Mouse (Mus musculus) right cerebral cortex, postnatal 14 days (tissue): ENCODE measurements around the gene Vash1.
A peak's percentile ranks its signal among the peaks of the same experiment; 100 is the strongest.

Source experiments
- DNase-seq: peaks from one replicate; pipeline ENCODE4 v3.0.0; 2022

Gene Vash1

DNA sequence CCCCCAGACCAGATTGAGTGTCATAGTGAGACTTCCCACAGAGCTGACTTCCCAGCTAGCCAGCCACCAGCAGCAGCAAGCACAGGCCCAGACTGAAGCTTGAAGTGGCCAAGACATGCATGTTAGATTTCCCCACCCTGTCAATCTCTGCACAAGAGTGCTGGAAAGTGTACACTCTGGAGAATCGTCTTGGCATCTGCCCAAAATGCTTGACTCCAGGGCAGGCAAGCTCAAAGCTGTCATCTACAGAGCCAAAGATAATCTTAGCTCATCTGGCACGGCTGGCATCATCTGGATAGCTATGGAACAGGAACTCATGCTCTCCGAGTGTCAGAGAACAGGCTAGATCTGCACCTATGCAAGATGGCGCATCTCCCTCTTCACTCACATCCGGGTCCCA lies 43.0 kb downstream of the Vash1 start:
- DNase-seq: no peak

DNA sequence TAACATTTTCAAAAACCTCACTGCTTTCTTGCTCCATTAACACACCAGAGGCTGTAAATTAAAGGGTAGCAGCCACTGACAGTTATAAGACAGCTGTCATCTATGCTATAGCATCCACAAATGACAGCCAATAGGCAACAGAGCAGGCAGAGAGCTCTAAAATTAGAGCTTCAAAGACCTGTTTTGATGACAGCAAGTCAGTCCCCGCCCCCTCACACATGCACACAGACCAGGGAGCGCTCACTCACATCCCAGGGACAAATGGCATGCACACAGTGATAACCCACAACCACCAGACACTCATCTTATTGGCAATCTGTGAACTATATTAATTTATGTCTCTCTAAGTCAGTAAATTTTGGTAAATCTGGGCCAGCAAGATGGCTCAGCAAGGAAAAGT lies 45.8 kb downstream of the Vash1 start:
- DNase-seq: no peak

DNA sequence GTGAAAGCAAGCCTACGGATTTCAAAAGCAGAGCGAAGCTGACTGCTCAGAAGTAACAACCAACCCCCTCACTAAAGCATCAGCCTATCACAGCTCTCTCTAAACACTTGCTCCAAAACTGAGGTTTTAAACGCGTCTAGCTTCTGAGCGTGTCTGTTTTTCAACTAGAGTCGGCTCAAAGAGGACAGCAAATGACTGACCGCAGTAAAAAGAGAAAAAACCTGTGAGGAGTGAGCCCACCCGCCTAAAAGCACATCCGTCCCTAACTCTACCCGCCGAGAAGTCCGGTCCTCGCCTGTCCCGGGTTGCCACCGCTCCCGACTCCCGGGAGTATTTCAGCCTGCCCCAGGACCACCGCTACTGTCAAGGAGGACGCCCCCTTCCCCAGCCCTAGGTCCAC lies 47.2 kb downstream of the Vash1 start:
- no peak for DNase-seq

DNA sequence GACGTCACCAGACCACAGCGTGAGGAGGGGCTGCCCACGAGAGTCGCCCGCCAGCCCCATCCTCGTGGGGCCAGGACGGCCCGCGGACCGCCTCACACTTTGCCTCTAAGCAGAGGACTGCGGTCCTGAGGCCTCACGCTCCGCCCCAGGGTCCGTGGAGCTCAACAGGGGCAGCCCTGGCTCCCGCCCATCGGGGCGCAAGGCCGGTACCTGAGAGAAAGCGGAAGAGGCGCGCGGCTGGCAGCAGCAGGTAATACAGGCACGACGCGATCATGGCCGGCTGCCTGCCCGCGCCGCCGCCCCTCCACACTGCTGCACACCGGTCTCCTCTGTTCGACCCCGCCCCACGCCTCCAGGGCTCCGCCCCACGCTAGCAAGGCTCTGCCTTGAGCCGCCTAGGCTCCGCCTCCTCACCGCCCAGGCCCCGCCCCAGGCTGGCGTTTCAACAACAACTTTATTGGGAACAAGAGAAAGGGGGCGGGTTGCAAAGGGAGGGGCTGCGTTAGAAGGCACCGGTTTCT lies 47.7 kb downstream of the Vash1 start, which contains the start of gene Angel1:
Angel1 (minus strand) TSS at position 341 of the 521 bp plus-strand sequence.
- DNase-seq: peak; percentile 95

DNA sequence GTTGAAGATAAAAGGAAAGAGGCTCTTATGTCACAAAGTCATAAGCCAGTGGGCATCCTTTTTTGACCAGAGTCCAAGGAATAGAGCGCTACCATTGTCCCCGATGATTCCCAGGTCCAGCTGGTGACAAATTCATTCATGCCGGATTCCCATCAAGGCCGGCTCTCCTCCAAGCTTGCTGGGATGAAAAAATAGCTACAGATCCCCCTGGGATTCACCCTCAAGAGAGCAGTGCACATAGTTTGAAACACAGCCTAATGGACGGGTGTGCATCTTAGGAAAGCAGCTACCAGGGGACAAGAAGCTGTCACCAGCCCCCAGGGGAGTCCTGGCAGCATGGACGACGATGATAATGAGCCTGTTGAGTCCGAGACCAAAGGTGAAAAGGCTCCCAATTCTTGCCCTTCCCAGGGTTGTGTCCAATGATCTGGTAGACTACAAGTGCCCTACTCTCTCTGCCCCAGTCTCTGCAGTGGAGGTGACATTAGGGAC lies 55.9 kb downstream of the Vash1 start, which contains the start of gene Lrrc74a:
Lrrc74a (plus strand) TSS at position 51 of the 492 bp plus-strand sequence.
- no peak for DNase-seq
